Mouse (Mus musculus) kidney, postnatal 4 days (tissue): Measurements from ENCODE around the gene Depdc1a.
"Not testable (repeated sequence)": the region's sequence is repeated elsewhere in the genome, so short reads cannot be mapped to it uniquely, and the experiment has no call there.

Experiments
- DNase-seq, 2 experiments: peaks; one replicate each; pipeline ENCODE4 v3.0.0; 2021; ENCODE audit warnings: mixed read lengths in 2 of 2

Depdc1a gene

DNA sequence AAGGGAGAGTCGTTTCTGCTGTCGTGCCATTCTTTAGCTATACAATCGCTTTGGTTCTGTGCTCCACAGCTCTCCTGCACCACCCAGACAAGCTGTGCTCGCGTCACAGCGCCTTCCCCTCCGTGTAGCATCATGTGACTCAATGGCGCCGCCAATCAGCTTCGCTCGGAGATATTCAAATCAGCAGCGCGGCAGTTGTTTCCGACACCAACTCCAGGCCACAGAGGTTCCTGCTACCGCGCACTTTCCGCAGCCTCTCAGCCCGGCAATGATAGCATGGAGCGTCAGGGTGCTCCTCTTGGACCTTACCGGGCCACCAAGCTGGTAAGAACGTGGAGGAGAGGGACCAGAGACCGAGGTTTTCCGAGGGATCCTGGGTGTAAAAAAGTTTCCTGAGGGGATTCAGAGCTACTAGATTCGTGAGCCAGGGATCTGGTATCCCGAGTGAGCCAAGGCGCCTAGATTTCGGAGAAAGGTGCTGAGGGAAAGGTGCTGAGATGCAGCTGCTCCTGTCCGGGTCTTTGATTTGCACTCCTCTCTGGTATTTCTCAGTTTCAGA lies at the start of gene Depdc1a:
Depdc1a (plus strand) TSS at position 191 of the 559 bp plus-strand sequence.
- DNase-seq, result peak; percentile 92 to 95

- DNase-seq, result no peak
Measured at GRCm38 (mm10) chr3:159470059-159470458, 25.2 kb upstream of the Depdc1a start.

DNA sequence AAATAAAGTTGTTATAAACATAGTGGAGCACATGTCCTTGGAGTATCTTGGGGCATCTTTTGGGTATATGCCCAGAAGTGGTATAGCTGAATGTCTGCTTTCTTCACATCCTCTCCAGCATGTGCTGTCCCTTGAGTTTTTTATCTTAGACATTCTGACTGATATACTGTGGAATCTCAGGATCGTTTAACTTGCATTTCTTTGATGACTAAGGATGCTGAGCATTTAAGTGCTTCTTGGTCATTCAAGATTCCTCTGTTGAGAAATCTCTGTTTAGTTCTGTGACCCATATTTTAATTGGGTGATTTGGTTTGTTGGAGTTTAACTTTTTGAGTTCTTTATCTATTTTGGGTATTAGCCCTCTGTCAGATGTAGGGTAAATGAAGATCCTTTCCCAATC lies 19.8 kb upstream of the Depdc1a start:
- no peak for DNase-seq

- no peak for DNase-seq
Measured at GRCm38 (mm10) chr3:159477250-159477962, 17.8 kb upstream of the Depdc1a start.

- not testable (repeated sequence) for DNase-seq
Measured at GRCm38 (mm10) chr3:159494709-159495108, 524 bp upstream of the Depdc1a start.

GRCm38 (mm10) chr3:159508899-159509298 lies 13.7 kb downstream of the Depdc1a start:
- no peak for DNase-seq

GRCm38 (mm10) chr3:159528563-159528962 lies 33.3 kb downstream of the Depdc1a start:
- DNase-seq, result no peak

- peak; percentile 20 to 25 for DNase-seq
Measured at GRCm38 (mm10) chr3:159548303-159548702, 53.1 kb downstream of the Depdc1a start.

GRCm38 (mm10) chr3:159550224-159550623 lies 55.0 kb downstream of the Depdc1a start:
- no peak for DNase-seq
